Mouse (Mus musculus): ENCODE data around the gene Pdia5.
A peak's percentile ranks its signal among the peaks of the same experiment; 100 is the strongest.

Pdia5 gene

GRCm38 (mm10) chr16:35431608-35432007 lies 59.1 kb downstream of the Pdia5 start:
- DNase-seq, result no peak

- DNase-seq, result peak; percentile 21 to 38
Measured at GRCm38 (mm10) chr16:35424926-35425325, 65.7 kb downstream of the Pdia5 start.

GRCm38 (mm10) chr16:35423250-35424139 lies 67.2 kb downstream of the Pdia5 start:
- DNase-seq, result peak; percentile 24 to 46

- peak; percentile 12 to 39 for DNase-seq
Measured at GRCm38 (mm10) chr16:35422705-35423104, 68.0 kb downstream of the Pdia5 start.

- DNase-seq, result peak in 1 of 2 experiments; percentile 39
Measured at GRCm38 (mm10) chr16:35422141-35422540, 68.5 kb downstream of the Pdia5 start.

- no peak for DNase-seq
Measured at GRCm38 (mm10) chr16:35414616-35415015, 76.1 kb downstream of the Pdia5 start.

- no peak for DNase-seq
Measured at GRCm38 (mm10) chr16:35406706-35407105, 84.0 kb downstream of the Pdia5 start.

GRCm38 (mm10) chr16:35406166-35406565 lies 84.5 kb downstream of the Pdia5 start:
- no peak for DNase-seq

GRCm38 (mm10) chr16:35405348-35406080 lies 85.2 kb downstream of the Pdia5 start:
- DNase-seq, result no peak

- no peak for DNase-seq
Measured at GRCm38 (mm10) chr16:35404864-35405263, 85.8 kb downstream of the Pdia5 start.

GRCm38 (mm10) chr16:35403891-35404290 lies 86.8 kb downstream of the Pdia5 start:
- DNase-seq, result no peak

GRCm38 (mm10) chr16:35403356-35403755 lies 87.3 kb downstream of the Pdia5 start:
- no peak for DNase-seq

GRCm38 (mm10) chr16:35392813-35393212 lies 97.9 kb downstream of the Pdia5 start:
- DNase-seq, result no peak

GRCm38 (mm10) chr16:35385654-35386053 lies 105.0 kb downstream of the Pdia5 start:
- no peak for DNase-seq

- DNase-seq, result no peak
Measured at GRCm38 (mm10) chr16:35380048-35380447, 110.6 kb downstream of the Pdia5 start.

- peak; percentile 19 to 49 for DNase-seq
Measured at GRCm38 (mm10) chr16:35379344-35379743, 111.3 kb downstream of the Pdia5 start.

- DNase-seq, result no peak
Measured at GRCm38 (mm10) chr16:35364063-35364428, 126.6 kb downstream of the Pdia5 start.

- DNase-seq, result peak; percentile 94 to 96
Measured at GRCm38 (mm10) chr16:35363150-35364062, 127.3 kb downstream of the Pdia5 start, which contains the start of gene Sec22a. Gene Sec22a, minus strand, starts transcription at chr16:35363918.

GRCm38 (mm10) chr16:35362221-35362620 lies 128.5 kb downstream of the Pdia5 start:
- no peak for DNase-seq

- peak; percentile 14 to 57 for DNase-seq
Measured at GRCm38 (mm10) chr16:35360593-35360992, 130.1 kb downstream of the Pdia5 start.

- DNase-seq, result no peak
Measured at GRCm38 (mm10) chr16:35357449-35357848, 133.2 kb downstream of the Pdia5 start.

Measured in kidney, adult 8-10 months (tissue).